Mouse (Mus musculus) liver, adult 2 months (tissue): ENCODE data around the gene Mllt11.

Source experiments
- CTCF ChIP-seq: fragments of 200-500 bp; IDR thresholded peaks from 2 replicates; pipeline ENCODE4 v1.5.1; 2011; ENCODE audit warnings: low read depth, low read length, control low read depth
- POLR2A ChIP-seq: fragments of 200-500 bp; IDR thresholded peaks from 2 replicates; pipeline ENCODE4 v1.6.1; 2011; ENCODE audit warnings: low read length, control low read depth; ENCODE audit not compliant: insufficient read depth; ENCODE audit errors: extremely low read depth

DNA sequence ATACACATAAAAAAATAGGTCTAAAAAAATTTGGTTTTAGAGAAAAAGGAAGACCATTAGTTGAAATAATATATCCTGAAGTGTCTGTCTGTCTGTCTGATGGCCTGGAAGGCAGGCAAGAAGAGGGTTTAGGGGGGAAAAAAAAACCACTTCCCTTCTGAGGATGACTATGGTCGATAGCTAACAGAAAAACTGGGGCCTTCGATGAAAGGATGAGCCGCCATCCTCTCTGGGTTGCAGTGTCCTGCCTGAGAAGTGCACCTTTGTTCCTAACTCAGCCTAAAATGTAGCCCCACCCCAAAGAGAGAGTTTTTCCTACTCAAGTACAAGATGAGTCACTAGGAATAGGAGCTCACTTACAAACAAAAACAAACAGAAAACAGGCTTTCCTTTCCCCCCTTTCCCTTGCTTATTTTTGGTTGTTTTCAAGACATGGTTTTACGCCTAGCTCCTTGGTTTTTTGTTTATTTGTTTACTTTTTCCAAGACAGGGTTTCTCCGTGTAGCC lies 44.5 kb upstream of the Mllt11 start:
- TF ChIP-seq CTCF (no peak), POLR2A (no peak)
